Mouse (Mus musculus) heart, embryonic 13.5 days (tissue): Measurements from ENCODE around the gene Ifitm1. TPM values are rescaled to one million over a fixed set of nuclear protein-coding genes. Genes with fewer than 3 reads are reported as not detected.

Source experiments
- ATAC-seq: fragments of 200-750 bp; cut with Nextera tagmentation; 2 replicates; pipeline ENCODE4 v1.8.0; 2017; ENCODE audit warnings: moderate TSS enrichment; ENCODE audit not compliant: insufficient number of reproducible peaks, low FRiP score, low TSS enrichment; ENCODE audit errors: extremely low read depth
- H3K27ac ChIP-seq: fragments of 300-500 bp; sonication (generic); replicated peaks from 2 replicates; pipeline ENCODE4 v1.5.1; 2015; ENCODE audit warnings: moderate library complexity, mild to moderate bottlenecking, inconsistent platforms
- H3K27me3 ChIP-seq: fragments of 300-500 bp; sonication (generic); replicated peaks from 2 replicates; pipeline ENCODE4 v1.6.1; 2015; ENCODE audit warnings: mild to moderate bottlenecking, inconsistent platforms
- H3K36me3 ChIP-seq: fragments of 300-500 bp; sonication (generic); 2 replicates; pipeline ENCODE4 v1.6.1; 2015; ENCODE audit warnings: mild to moderate bottlenecking, inconsistent platforms
- H3K4me1 ChIP-seq: fragments of 300-500 bp; sonication (generic); 2 replicates; pipeline ENCODE4 v1.6.1; 2015; ENCODE audit warnings: inconsistent platforms
- H3K4me2 ChIP-seq: fragments of 300-500 bp; sonication (generic); 2 replicates; pipeline ENCODE4 v1.6.1; 2015; ENCODE audit warnings: inconsistent platforms, mild to moderate bottlenecking, moderate library complexity
- H3K4me3 ChIP-seq: fragments of 300-500 bp; sonication (generic); 2 replicates; pipeline ENCODE4 v1.5.1; 2015; ENCODE audit warnings: moderate library complexity, mild to moderate bottlenecking, inconsistent platforms
- H3K9ac ChIP-seq: fragments of 300-500 bp; sonication (generic); 2 replicates; pipeline ENCODE4 v1.6.1; 2015; ENCODE audit warnings: inconsistent platforms, mild to moderate bottlenecking, moderate library complexity
- H3K9me3 ChIP-seq: fragments of 300-500 bp; sonication (generic); 2 replicates; pipeline ENCODE4 v1.6.1; 2016; ENCODE audit warnings: inconsistent platforms
- WGBS: fragments of 180-500 bp; shearing (Covaris S2); methylation state at CpG from one replicate; pipeline ENCODE4 v1.1.7; 2015; ENCODE audit warnings: mixed read lengths; 5-methylcytosine and 5-hydroxymethylcytosine counted together
- polyA plus RNA-seq: library from polyadenylated mRNA; unstranded; fragments of >200 nt; fragmentation: Nextera tagmentation; extraction: Ambion mirVana; gene quantifications from 2 replicates; pipeline ENCODE4 v1.2.1, GENCODE M21; 2015

Ifitm1 gene
- polyA plus RNA-seq, 1 experiment from 2014 or later: 15.9 TPM

DNA sequence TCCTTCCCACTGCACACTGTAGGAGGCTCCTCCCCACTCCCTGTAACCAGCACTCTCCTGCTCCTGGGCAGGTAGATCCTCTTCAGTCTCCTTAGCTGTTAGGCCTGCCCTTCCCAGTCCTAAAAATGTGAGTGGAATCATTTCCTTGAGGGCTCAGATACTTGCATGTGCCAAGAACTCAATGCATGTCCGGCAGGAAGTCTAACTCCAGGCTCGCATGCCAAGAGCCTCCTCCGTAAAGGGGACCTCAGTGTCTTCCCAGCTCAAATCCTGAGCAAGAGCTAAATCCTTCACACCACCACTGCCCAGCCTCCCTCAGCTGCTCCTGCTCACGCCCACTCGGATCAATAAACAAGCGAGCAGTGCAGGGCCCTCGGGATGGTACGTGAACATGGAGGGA lies 16.0 kb upstream of the Ifitm1 start:
- peaks cover 48% of the 10 kb centered on the region for H3K36me3 ChIP-seq
- H3K4me2 ChIP-seq: 0 out of 2 replicates have a peak overlapping the region, but pooled peaks have one; percentile 1
- ATAC-seq: no peak
- H3K4me1 ChIP-seq: peaks cover 74% of the 10 kb centered on the region
- H3K27ac ChIP-seq: peak overlapping the region; percentile 22
- H3K9ac ChIP-seq: peak overlapping the region; percentile 34; the same call in 1 of the 2 replicates
- no peaks in the 10 kb centered on the region for H3K27me3 ChIP-seq
- H3K9me3 ChIP-seq: no peaks in the 10 kb centered on the region
- WGBS: 37% methylated on average over 8 of the region's 8 CpGs
- H3K4me3 ChIP-seq: no peak overlapping the region

- Histone ChIP-seq H3K4me3 (no peak overlapping the region), H3K9me3 (no peaks in the 10 kb centered on the region), H3K9ac (0 out of 2 replicates have a peak overlapping the region, but pooled peaks have one; percentile 21), H3K4me1 (peaks cover 73% of the 10 kb centered on the region), H3K27me3 (no peaks in the 10 kb centered on the region), H3K36me3 (peaks cover 41% of the 10 kb centered on the region), H3K27ac (peak overlapping the region; percentile 22; the same call in 1 of the 2 replicates), H3K4me2 (no peak overlapping the region)
- WGBS: 64% methylated on average over 6 of the region's 6 CpGs
- ATAC-seq: no peak
These were observed 15.3 kb upstream of the Ifitm1 start for GRCm38 (mm10) chr7:140951765-140952164.

- H3K9ac ChIP-seq: no peak overlapping the region
- 65% methylated on average over 7 of the region's 7 CpGs for whole genome bisulfite sequencing
- no peak overlapping the region; the same call in 1 of the 2 replicates for H3K4me2 ChIP-seq
- H3K36me3 ChIP-seq: peaks cover 34% of the 10 kb centered on the region
- no peak overlapping the region for H3K4me3 ChIP-seq
- H3K9me3 ChIP-seq: no peaks in the 10 kb centered on the region
- no peak for ATAC-seq
- peaks cover 67% of the 10 kb centered on the region for H3K4me1 ChIP-seq
- H3K27ac ChIP-seq: no peak overlapping the region
- no peaks in the 10 kb centered on the region for H3K27me3 ChIP-seq
These were observed 14.6 kb upstream of the Ifitm1 start for GRCm38 (mm10) chr7:140952441-140952840.

DNA sequence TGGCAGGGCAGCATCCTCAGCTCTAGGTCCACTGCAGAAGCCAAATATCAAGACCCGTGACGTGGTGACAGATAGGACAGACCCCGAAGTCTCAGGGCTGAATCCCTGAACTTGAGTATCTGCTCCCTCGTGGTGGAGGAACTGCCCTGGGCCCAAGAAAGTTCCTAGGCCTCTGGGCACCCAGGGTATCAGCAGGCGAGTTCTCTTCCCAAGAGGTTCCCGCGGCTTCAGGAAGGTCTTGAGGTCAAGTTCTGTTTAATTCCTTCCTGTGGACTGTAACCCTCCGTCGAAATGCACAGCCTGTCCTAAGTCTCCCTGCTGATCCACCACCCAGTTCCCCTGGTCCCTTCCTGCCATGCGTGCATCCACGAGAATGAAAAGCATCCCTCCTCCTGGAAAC lies 13.9 kb upstream of the Ifitm1 start:
- H3K27ac ChIP-seq: no peak overlapping the region
- H3K36me3 ChIP-seq: peaks cover 27% of the 10 kb centered on the region
- peak overlapping the region; percentile 75 for H3K4me2 ChIP-seq
- H3K9me3 ChIP-seq: no peaks in the 10 kb centered on the region
- ATAC-seq: no peak
- peak overlapping the region; percentile 86; the same call in 1 of the 2 replicates for H3K9ac ChIP-seq
- no peak overlapping the region for H3K4me3 ChIP-seq
- peaks cover 60% of the 10 kb centered on the region for H3K4me1 ChIP-seq
- 71% methylated on average over 11 of the region's 11 CpGs for WGBS
- peaks cover 2% of the 10 kb centered on the region; the same call in 1 of the 2 replicates for H3K27me3 ChIP-seq

DNA sequence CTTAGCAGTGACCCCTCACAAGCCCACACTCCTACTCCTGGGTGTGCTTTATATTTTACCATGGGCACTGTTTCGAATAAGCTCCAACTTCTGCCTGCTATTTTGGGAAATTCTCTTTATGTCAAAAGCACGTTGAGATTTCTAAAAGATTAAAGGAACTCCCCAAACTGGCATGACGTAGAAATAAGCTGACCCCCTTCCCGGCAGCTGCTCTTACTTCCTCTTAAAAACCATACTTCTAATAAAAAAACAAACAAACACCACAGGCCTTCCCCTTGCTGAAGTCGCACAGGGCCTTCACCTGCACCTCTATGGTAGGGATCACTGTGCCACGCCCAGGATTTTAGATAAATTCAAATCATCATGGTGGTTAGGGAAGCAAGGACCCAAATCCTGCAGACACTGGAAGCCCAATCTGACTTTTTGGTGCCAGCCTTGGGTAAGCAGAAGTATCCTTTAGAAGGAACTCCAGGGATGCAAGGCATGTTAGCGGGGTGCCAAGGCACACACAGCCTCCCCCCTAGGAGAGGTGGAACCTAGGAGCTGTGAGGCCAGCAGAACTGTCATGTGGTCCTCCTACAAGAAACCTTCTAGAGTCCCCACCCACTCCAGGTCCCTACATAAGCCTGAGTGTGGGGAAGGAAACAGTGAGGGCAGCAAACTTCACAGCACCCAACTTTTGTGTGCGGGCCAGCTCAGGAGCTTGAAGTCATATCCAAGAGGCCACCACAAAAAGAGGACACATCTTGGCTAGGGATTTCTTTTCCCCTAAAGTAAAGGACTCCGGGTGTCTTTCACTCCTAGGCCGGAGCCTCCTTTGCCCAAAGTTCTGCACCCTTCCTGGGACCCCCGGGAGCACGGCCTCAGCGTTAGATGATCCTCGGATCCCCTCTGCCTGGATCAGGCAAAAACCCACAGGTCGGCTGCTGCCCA lies 13.0 kb upstream of the Ifitm1 start:
- peaks cover 18% of the 10 kb centered on the region for H3K36me3 ChIP-seq
- H3K4me2 ChIP-seq: peak overlapping the region; percentile 75
- H3K4me1 ChIP-seq: peaks cover 54% of the 10 kb centered on the region
- H3K27me3 ChIP-seq: peaks cover 11% of the 10 kb centered on the region
- H3K4me3 ChIP-seq: peak overlapping the region; percentile 68
- peak overlapping the region; percentile 86 for H3K9ac ChIP-seq
- 53% methylated on average over 15 of the region's 15 CpGs for WGBS
- peak overlapping the region; percentile 94 for H3K27ac ChIP-seq
- H3K9me3 ChIP-seq: no peaks in the 10 kb centered on the region
- no peak for ATAC-seq

DNA sequence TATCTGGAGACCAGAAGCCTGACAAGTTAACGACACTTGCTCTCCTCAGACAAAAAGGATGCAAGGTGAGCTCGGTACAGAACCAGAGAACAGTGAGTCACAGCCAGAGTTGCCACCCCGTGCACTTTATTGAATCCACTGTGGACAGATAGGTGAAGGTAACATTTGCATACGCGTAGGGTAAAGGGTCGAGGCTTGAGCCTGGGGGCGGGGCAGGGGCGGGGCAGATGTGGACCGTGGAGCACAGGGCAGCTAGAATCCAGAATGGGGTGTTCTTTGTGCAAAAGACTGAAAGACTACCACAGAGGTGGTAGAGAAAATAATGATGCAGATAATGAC lies 12.3 kb upstream of the Ifitm1 start:
- H3K9me3 ChIP-seq: no peaks in the 10 kb centered on the region
- peaks cover 54% of the 10 kb centered on the region for H3K4me1 ChIP-seq
- 10% methylated on average over 9 of the region's 9 CpGs for WGBS
- H3K27me3 ChIP-seq: peaks cover 11% of the 10 kb centered on the region
- peak overlapping the region; percentile 86 for H3K9ac ChIP-seq
- H3K4me3 ChIP-seq: peak overlapping the region; percentile 68
- H3K4me2 ChIP-seq: peak overlapping the region; percentile 75
- H3K27ac ChIP-seq: peak overlapping the region; percentile 94
- no peak for ATAC-seq
- peaks cover 11% of the 10 kb centered on the region; the same call in 1 of the 2 replicates for H3K36me3 ChIP-seq

DNA sequence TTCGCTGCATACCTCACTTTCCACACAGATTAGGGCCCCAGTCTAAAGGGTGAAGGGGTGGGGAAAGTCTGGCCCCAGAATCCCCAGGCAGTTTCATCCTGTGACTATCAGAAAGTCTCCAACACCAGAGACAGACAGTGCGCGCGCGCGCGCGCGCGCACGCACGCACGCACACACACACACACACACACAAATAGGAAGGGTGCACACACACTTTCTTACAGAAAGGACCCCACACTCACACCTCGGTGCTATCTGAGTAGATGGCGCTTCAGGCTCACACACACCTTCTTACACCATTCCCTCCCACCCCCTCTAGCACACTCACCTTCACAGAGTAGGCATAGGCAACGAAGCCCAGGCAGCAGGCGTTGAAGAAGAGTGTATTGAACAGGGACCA lies 11.7 kb upstream of the Ifitm1 start:
- Histone ChIP-seq H3K4me1 (peaks cover 51% of the 10 kb centered on the region), H3K27ac (peak overlapping the region; percentile 94), H3K9ac (peak overlapping the region; percentile 86), H3K4me2 (peak overlapping the region; percentile 75), H3K36me3 (0 out of 2 replicates have a peak, but pooled peaks cover 9% of the 10 kb centered on the region), H3K27me3 (peaks cover 11% of the 10 kb centered on the region), H3K9me3 (no peaks in the 10 kb centered on the region), H3K4me3 (peak overlapping the region; percentile 68)
- WGBS: under 1% methylated on average over 17 of the region's 17 CpGs
- ATAC-seq: no peak

DNA sequence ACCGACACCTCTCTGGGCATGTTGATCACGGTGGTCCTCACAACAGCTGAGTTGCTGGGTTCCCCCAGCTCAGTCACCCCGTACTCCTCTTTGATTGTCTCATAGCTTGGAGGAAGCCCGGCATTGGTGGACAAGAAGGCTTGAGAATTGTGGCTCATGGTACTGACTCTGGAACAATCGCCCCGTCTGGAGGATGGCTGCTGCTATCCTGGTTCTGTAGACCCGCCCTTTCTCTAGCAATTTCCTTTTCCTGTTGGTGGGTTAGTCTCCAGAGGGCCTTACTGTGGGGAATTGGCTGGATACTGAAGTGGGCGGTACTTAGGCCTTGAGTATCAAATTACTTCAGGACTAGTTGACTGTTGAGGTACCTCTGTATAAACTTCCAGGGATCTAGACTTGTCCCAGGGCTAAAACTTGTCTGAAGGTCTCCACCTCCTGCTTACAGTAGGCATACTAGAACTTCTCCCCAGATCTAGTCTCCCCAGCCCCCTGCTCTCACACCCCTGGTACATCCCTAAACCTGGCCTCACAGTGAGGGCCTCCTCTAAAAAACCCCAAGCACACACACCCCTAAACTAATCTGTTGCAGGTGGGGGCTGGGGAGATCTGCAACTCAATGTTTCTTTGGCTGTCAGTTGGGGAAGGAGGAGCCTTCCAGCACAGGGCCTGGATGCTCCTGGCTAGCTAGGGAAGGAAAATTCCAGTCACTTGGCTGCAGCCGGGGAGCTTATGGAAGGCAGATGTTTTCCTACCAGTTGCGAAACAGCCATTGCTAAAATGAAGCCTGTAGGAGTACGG lies 11.1 kb upstream of the Ifitm1 start, which contains the start of the genes Gm45717 and Ifitm2:
Gene Gm45717 (minus strand): TSS at position 180 of the 798 bp plus-strand sequence.
Gene Ifitm2 (minus strand): TSS at position 230 of the 798 bp plus-strand sequence.
- Histone ChIP-seq H3K4me2 (peak within 1 kb of the TSS; percentile 75), H3K4me1 (peaks cover 45% of the 10 kb centered on the region), H3K9me3 (no peaks in the 10 kb centered on the region), H3K36me3 (0 out of 2 replicates have a peak, but pooled peaks cover 9% of the 10 kb centered on the region), H3K4me3 (peak within 1 kb of the TSS; percentile 68), H3K27ac (peak within 1 kb of the TSS; percentile 94), H3K27me3 (peaks cover 11% of the 10 kb centered on the region), H3K9ac (peak within 1 kb of the TSS; percentile 86)
- ATAC-seq: peak; percentile 60; the same call in 1 of the 2 replicates
- WGBS: 6% methylated on average over 11 of the region's 11 CpGs

GRCm38 (mm10) chr7:140956556-140956869 lies 10.5 kb upstream of the Ifitm1 start:
- H3K4me2 ChIP-seq: peak overlapping the region; percentile 75
- H3K27ac ChIP-seq: peak overlapping the region; percentile 94
- no peaks in the 10 kb centered on the region for H3K9me3 ChIP-seq
- 0 out of 2 replicates have a peak, but pooled peaks cover 9% of the 10 kb centered on the region for H3K36me3 ChIP-seq
- peaks cover 39% of the 10 kb centered on the region for H3K4me1 ChIP-seq
- peak overlapping the region; percentile 66 for H3K9ac ChIP-seq
- no peak overlapping the region for H3K4me3 ChIP-seq
- peaks cover 11% of the 10 kb centered on the region for H3K27me3 ChIP-seq
- no peak for ATAC-seq
- WGBS: 37% methylated on average over 6 of the region's 6 CpGs

DNA sequence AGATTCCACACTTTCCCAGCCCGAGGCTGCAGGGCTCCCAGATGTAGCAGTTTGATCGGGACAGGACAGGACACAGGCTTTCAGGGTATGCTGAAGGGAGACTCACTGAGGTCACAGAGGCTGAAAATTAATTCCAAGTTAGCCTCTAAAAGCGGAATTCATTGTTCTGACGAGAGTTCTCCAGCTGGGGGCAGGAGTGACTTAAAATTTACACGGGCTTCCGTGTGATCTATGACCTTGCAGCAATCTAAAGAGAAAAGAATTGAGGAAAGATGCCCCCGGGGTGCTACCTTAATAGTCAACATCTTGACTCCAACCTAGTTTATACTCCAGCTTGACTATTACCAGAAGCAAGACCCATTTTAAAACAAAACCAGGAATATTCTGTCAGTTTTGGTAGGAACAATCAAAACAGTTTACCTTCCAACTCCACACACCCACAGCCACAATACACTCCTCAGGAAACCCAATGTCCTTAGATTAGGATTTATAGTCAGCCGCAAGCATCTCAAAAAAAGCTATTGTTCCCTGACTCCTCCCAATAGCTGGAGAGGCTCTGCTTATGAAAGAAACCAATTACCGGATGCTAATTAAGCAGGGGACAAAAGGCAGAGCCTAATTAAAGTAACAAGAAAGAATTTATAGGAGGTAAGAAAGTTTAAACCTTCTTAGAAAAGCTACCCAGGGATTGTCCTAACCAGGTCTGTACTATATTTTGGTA lies 7.7 kb upstream of the Ifitm1 start:
- H3K9ac ChIP-seq: no peak overlapping the region
- WGBS: 14% methylated on average over 9 of the region's 9 CpGs

More for the DNA sequence above, 7.7 kb upstream of the Ifitm1 start:
- ATAC-seq: no peak
- H3K27me3 ChIP-seq: peaks cover 11% of the 10 kb centered on the region
- H3K36me3 ChIP-seq: no peaks in the 10 kb centered on the region
- peaks cover 14% of the 10 kb centered on the region for H3K4me1 ChIP-seq
- no peak overlapping the region for H3K4me3 ChIP-seq
- H3K27ac ChIP-seq: no peak overlapping the region
- no peaks in the 10 kb centered on the region for H3K9me3 ChIP-seq
- H3K4me2 ChIP-seq: no peak overlapping the region
